Mouse (Mus musculus) bone marrow macrophage, adult 2 months (primary cell): ENCODE measurements around the gene Fbxo34. TPM values are rescaled to one million over a fixed set of nuclear protein-coding genes. Genes with fewer than 3 reads are reported as not detected.
"Not testable (repeated sequence)": the region's sequence is repeated elsewhere in the genome, so short reads cannot be mapped to it uniquely, and the experiment has no call there.

Experiments used
- H3K27ac ChIP-seq: 2 replicates; pipeline ENCODE4 v1.5.1; 2012; ENCODE audit warnings: low read depth, low read length; ENCODE audit not compliant: insufficient read depth
- H3K4me1 ChIP-seq: 2 replicates; pipeline ENCODE4 v1.6.1; 2012; ENCODE audit warnings: low read length; ENCODE audit not compliant: control insufficient read depth, insufficient read depth
- H3K4me3 ChIP-seq: 2 replicates; pipeline ENCODE4 v1.5.1; 2012; ENCODE audit warnings: mild to moderate bottlenecking, low read length, moderate library complexity; ENCODE audit not compliant: insufficient read depth
- CTCF ChIP-seq: IDR thresholded peaks from 2 replicates; pipeline ENCODE4 v1.5.1; 2012; ENCODE audit warnings: low read depth, mild to moderate bottlenecking, low read length, moderate library complexity
- POLR2A ChIP-seq: IDR thresholded peaks from 2 replicates; pipeline ENCODE4 v1.6.1; 2012; ENCODE audit warnings: mild to moderate bottlenecking, low read depth, low read length, borderline replicate concordance
- polyA plus RNA-seq: library from polyadenylated mRNA; stranded (reverse); fragments of >200 nt; gene quantifications from 2 replicates; pipeline ENCODE4 v1.2.4, GENCODE M21; 2012; ENCODE audit not compliant: missing spikeins, insufficient read depth, insufficient read length

Fbxo34 gene
- polyA plus RNA-seq, 1 experiment = 17.6 TPM

DNA sequence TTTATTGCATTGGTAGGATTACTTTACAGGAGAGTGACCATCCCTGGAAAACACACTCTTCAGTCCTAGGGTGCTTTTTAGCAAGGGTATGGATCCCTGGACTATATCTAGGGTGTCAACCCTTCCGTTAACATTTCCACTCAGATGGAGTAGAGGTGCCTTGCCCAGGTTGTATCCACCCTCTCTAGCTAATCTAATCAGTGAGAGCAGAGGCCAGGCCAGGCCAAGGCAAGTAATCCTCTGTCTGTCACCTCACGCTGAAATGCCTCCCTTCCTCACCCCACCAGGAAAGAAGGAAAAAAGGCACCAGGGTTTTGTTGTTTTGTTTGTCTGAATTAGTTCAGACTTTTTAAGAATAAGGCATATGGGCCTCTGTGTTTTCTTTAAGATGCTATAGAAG is 77.6 kb downstream of the Fbxo34 start:
- Histone ChIP-seq H3K4me3 (no peak overlapping the region), H3K4me1 (peaks cover 3% of the 10 kb centered on the region), H3K27ac (no peak overlapping the region)
- TF ChIP-seq POLR2A (no peak), CTCF (no peak)

DNA sequence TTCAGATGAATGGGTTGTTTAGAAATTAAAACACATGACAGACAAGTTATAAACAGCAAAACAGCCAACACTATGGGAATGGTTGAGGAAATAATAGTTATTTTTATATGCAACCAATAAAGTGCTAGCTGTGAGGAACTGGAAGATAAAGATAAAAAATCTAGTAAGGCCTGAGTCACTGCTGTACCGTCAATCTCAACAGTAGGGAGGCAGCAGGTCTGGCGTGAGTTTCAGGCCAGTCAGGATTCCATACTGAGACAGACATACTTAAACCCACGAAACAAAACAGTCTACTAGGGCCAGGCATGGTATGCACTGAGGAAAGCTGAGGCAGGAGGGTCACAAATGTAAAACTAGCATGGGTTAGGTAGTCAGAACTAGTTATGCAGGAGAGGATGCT is 78.1 kb downstream of the Fbxo34 start:
- H3K4me1 ChIP-seq = peaks cover 7% of the 10 kb centered on the region
- H3K4me3 ChIP-seq = no peak overlapping the region
- H3K27ac ChIP-seq = no peak overlapping the region

GRCm38 (mm10) chr14:47529019-47529418 is 78.8 kb downstream of the Fbxo34 start:
- no peak for TF ChIP-seq POLR2A
- peak; percentile 68 for TF ChIP-seq CTCF
- Histone ChIP-seq H3K4me1 (peaks cover 12% of the 10 kb centered on the region), H3K27ac (no peak overlapping the region), H3K4me3 (no peak overlapping the region)

More for the DNA sequence above, 78.1 kb downstream of the Fbxo34 start:
- TF ChIP-seq CTCF = no peak
- TF ChIP-seq POLR2A = no peak

DNA sequence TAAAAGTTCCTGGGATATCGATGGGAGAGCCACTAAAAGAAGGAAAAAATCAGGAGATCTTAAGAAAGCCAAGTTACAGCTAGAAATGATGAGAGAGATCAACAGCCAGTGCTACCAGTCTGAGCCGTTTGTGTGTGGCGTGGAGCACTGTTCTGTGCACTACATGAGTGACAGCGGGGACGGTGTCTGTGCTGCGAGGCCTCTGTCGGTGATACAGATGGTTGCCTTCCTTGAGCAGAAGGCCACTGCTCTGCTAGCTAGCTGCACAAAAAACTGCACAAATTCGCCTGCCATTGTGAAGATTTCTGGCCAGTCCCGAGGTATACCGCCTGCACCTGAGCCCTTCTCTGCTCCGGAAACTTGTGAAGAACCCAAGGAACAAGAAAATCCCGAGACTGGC is 79.4 kb downstream of the Fbxo34 start:
- H3K27ac ChIP-seq, H3K4me3 ChIP-seq: not testable (repeated sequence)
- H3K4me1 ChIP-seq = peaks cover 16% of the 10 kb centered on the region

GRCm38 (mm10) chr14:47532496-47532895 is 82.3 kb downstream of the Fbxo34 start:
- no peak overlapping the region for H3K4me3 ChIP-seq
- H3K4me1 ChIP-seq = peaks cover 16% of the 10 kb centered on the region
- H3K27ac ChIP-seq = no peak overlapping the region
- TF ChIP-seq CTCF (no peak), POLR2A (no peak)

DNA sequence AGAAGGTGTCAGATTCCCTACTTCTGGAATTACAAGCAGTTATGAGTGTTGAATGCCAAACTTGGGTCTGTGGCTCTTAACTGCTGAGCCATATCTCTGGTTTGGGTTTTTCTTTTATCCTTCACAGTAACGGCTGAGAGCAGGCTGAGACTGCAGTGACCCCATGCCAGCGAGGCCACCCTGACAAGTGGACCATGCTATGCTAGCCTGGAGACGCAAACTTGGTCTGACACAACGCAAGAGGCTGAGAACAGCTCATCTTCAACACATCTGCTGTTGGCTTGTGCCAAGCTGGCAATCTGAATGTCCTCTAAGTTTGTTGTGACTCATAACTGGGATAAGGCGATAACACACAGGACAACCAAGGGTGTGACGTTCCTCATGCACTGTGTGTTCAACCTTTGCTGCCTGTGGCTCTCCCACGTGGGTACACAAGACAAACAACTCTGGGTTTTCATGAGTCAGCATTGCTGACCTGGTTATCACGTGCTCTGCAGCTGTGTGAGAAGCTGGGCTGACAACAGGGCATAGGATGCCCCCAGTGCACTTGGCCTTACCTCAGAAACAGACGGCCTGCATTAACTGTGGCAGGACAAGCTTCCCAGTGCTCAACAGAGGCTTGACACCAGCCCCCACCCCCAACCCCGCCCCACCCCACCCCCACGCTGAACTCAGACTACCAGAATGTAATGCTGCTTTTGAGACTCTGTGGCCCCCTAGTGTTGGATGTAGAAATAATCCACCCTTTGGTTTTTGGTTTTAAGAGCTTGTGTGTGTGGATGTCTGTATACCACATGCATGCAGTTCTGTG is 83.3 kb downstream of the Fbxo34 start:
- H3K27ac ChIP-seq = peak overlapping the region; percentile 64

DNA sequence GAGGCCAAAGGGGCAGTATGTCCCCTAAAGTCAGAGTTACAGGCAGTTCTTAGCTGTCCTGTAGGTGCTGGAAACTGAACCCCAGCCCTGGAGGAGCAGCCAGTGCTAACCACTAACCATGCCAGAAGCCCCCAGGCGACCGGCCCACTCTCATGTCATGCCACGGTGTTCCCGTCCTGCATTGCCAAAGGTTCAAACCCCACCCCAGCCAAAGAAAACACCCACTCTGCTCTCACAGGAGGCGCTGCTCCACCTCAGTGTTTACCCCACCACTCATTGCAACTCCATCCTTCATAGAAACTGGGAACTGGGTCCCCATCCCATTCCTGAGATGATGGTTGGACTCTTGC is 83.9 kb downstream of the Fbxo34 start:
- peaks cover 16% of the 10 kb centered on the region for H3K4me1 ChIP-seq
- H3K27ac ChIP-seq = peak overlapping the region; percentile 30; the same call in 1 of the 2 replicates
- no peak overlapping the region for H3K4me3 ChIP-seq
- TF ChIP-seq POLR2A = no peak
- TF ChIP-seq CTCF = no peak

More for the DNA sequence above, 83.3 kb downstream of the Fbxo34 start:
- Histone ChIP-seq H3K4me3 (no peak overlapping the region), H3K4me1 (peaks cover 16% of the 10 kb centered on the region)
- no peak for TF ChIP-seq POLR2A
- TF ChIP-seq CTCF = peak; percentile 36

DNA sequence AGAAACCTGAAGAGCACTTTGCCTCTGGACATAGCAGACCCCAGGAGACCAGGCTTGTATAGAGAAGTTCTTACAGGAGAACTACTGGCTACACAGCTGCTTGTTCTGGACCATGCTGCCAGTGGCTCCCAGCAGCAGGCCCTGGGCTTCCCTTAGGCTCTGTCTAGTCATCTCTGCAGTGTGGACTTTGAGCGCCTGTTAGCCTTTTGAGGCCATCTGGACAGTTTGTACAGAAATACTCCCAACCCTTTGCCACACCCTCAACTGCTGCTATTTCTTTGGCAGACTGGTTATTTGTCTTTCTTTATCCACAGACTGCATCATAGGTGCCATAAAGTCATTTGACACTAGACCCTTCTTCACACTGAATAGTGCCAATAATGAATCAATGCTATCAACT is 84.9 kb downstream of the Fbxo34 start:
- no peak overlapping the region for H3K27ac ChIP-seq
- peaks cover 16% of the 10 kb centered on the region for H3K4me1 ChIP-seq
- H3K4me3 ChIP-seq = no peak overlapping the region
- TF ChIP-seq POLR2A (no peak), CTCF (no peak)

- TF ChIP-seq CTCF (no peak), POLR2A (no peak)
- H3K4me3 ChIP-seq = no peak overlapping the region
- H3K27ac ChIP-seq = peak overlapping the region; percentile 61
- peaks cover 25% of the 10 kb centered on the region for H3K4me1 ChIP-seq
These were observed 91.2 kb downstream of the Fbxo34 start for GRCm38 (mm10) chr14:47541325-47541948.

GRCm38 (mm10) chr14:47542283-47542682 is 92.1 kb downstream of the Fbxo34 start:
- TF ChIP-seq POLR2A (no peak), CTCF (no peak)
- H3K4me3 ChIP-seq = 0 out of 2 replicates have a peak overlapping the region, but pooled peaks have one; percentile 15
- peak overlapping the region; percentile 61 for H3K27ac ChIP-seq
- peaks cover 25% of the 10 kb centered on the region for H3K4me1 ChIP-seq

DNA sequence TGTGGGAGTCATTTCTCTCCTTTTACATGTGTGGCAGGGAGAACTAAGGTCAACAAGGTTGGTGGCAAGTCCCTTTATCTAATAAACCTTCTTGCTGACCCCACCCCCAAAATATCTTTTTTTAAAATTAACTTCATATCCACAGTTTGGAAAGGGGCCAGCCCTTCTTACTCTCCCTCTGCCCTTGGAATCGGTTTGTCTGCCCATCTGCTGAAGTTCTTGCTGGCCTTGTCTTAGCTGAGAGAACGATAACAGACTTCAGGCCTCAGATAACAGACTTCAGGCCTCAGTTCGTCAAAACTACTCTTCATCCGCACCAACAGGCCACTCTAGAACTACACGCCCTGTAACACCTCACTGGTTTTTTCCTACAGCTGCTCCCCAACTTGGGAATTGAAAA is 94.1 kb downstream of the Fbxo34 start:
- H3K4me1 ChIP-seq = peaks cover 25% of the 10 kb centered on the region
- no peak overlapping the region for H3K27ac ChIP-seq
- H3K4me3 ChIP-seq = no peak overlapping the region
- TF ChIP-seq CTCF = no peak
- no peak for TF ChIP-seq POLR2A
